Mouse (Mus musculus) ES-E14 (cell line): Measurements from ENCODE around the gene Lgals9. TPM values are rescaled to one million over a fixed set of nuclear protein-coding genes. Genes with fewer than 3 reads are reported as not detected.

Experiments
- DNase-seq: peaks from one replicate; pipeline ENCODE4 v3.0.0-alpha.2; 2013; ENCODE audit warnings: low read depth, low spot score
- H3K27ac ChIP-seq: 2 replicates; pipeline ENCODE4 v1.5.1; 2012; ENCODE audit warnings: low read depth, mild to moderate bottlenecking, low read length, moderate library complexity, mixed read lengths; ENCODE audit not compliant: poor library complexity, insufficient read depth, severe bottlenecking
- H3K36me3 ChIP-seq: 2 replicates; pipeline ENCODE4 v1.6.1; 2012; ENCODE audit warnings: mild to moderate bottlenecking, low read length, moderate library complexity, mixed read lengths; ENCODE audit not compliant: control insufficient read depth, poor library complexity, insufficient read depth, severe bottlenecking
- H3K4me1 ChIP-seq, 2 experiments: fragments of 150-350 bp in 1 of 2; sonication (generic) in 1 of 2; 2 replicates each; pipeline ENCODE4 v1.6.1; 2012; ENCODE audit warnings: low read length in 2 of 2, mild to moderate bottlenecking in 1 of 2, mixed read lengths in 1 of 2; ENCODE audit not compliant: control insufficient read depth in 2 of 2, insufficient read depth in 2 of 2, poor library complexity in 1 of 2
- H3K4me3 ChIP-seq, 2 experiments: fragments of 150-350 bp in 1 of 2; sonication (generic) in 1 of 2; 2 replicates each; pipeline ENCODE4 v1.5.1; 2012; ENCODE audit warnings: low read length in 2 of 2, low read depth in 1 of 2, mild to moderate bottlenecking in 1 of 2, mixed read lengths in 1 of 2; ENCODE audit not compliant: insufficient read depth in 1 of 2, poor library complexity in 1 of 2, severe bottlenecking in 1 of 2
- H3K9ac ChIP-seq: 2 replicates; pipeline ENCODE4 v1.6.1; 2012; ENCODE audit warnings: low read depth, mild to moderate bottlenecking, low read length, mixed read lengths; ENCODE audit not compliant: poor library complexity, insufficient read depth, severe bottlenecking
- H3K9me3 ChIP-seq: fragments of 150-350 bp; sonication (generic); 2 replicates; pipeline ENCODE4 v1.6.1; 2012; ENCODE audit warnings: low read depth, mild to moderate bottlenecking, low read length; ENCODE audit not compliant: control insufficient read depth, insufficient read depth
- CHD2 ChIP-seq: IDR thresholded peaks from 2 replicates; pipeline ENCODE4 v1.6.1; 2014; ENCODE audit warnings: mild to moderate bottlenecking, low read depth, low read length, inconsistent platforms
- HCFC1 ChIP-seq: IDR thresholded peaks from 2 replicates; pipeline ENCODE4 v1.6.1; 2012; ENCODE audit warnings: low read length, inconsistent platforms, borderline replicate concordance; ENCODE audit not compliant: insufficient read depth
- MAFK ChIP-seq: IDR thresholded peaks from 2 replicates; pipeline ENCODE4 v1.6.1; 2014; ENCODE audit warnings: mild to moderate bottlenecking, low read depth, low read length, inconsistent platforms; ENCODE audit not compliant: insufficient read depth
- ZC3H11A ChIP-seq: IDR thresholded peaks from 2 replicates; pipeline ENCODE4 v1.6.1; 2012; ENCODE audit warnings: low read depth, mild to moderate bottlenecking, inconsistent platforms, low read length, borderline replicate concordance
- ZNF384 ChIP-seq: IDR thresholded peaks from 2 replicates; pipeline ENCODE4 v1.6.1; 2012; ENCODE audit warnings: low read depth, low read length, inconsistent platforms
- in situ Hi-C, 2 experiments: fragments of 600-800 bp; cut with MboI; formaldehyde crosslinking; loops; one replicate each; pipeline ENCODE4 v1.15.1; 2025; ENCODE audit warnings: low sequenced_read_pairs in 2 of 2, inconsistent platforms in 1 of 2; ENCODE audit not compliant: unreplicated experiment in 2 of 2
- total RNA-seq: library from RNA; depleted of rRNA; stranded (reverse); fragments of 300-350 nt; gene quantifications from 2 replicates; pipeline ENCODE4 v1.2.3, GENCODE M21; 2012

Lgals9 gene
- total RNA-seq, 1 experiment: 8.6 TPM

DNA sequence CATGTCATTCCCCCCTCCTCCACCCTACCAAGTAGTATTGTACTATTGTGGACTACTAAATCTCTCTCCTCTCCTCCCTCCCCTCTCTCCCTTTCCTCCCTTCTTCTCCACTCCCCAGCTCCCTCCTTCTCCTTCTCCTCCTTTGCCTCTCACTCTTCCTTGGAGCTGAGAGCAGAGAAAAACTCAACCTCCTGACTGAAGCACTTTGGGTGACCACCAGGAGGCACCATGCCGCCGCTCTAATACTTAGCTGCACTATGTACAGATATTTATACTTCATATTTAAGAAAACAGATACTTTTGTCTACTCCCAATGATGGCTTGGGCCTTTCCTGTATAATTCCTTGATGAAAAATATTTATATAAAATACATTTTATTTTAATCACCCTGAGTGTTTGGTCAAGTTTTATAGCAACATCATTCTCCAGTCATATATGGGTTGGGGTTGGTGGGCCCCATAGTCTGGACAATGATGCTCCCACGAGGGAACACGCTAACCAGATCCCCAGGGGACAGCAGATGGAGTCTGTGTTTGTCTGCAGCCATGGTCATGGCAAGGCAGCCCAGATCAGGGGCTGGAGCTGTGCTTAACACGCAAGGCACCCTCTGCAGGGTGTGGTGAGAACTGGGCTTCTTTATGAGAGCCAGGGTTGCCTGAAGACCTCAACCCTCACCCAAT is 24.8 kb downstream of the Lgals9 start:
- TF ChIP-seq HCFC1: no peak
- no peak for DNase-seq
- Histone ChIP-seq H3K9me3 (no peaks in the 10 kb centered on the region), H3K27ac (no peak overlapping the region), H3K4me1 (no peaks in the 10 kb centered on the region), H3K4me3 (no peak overlapping the region), H3K36me3 (no peaks in the 10 kb centered on the region), H3K9ac (no peak overlapping the region)
- in situ Hi-C loops: loop anchor here in 1 of 2 experiments (5.0 to 10.0 kb wide), 2 partner anchors 252 to 335 kb away; partner anchors contain the start of gene Gm9964

GRCm38 (mm10) chr11:78959367-78959766 is 25.4 kb downstream of the Lgals9 start:
- Histone ChIP-seq H3K9ac (no peak overlapping the region), H3K9me3 (no peaks in the 10 kb centered on the region), H3K36me3 (no peaks in the 10 kb centered on the region), H3K27ac (no peak overlapping the region), H3K4me3 (no peak overlapping the region), H3K4me1 (no peaks in the 10 kb centered on the region)
- no peak for DNase-seq
- in situ Hi-C loops: no loop called here
- TF ChIP-seq HCFC1 (no peak), ZNF384 (no peak), MAFK (no peak), ZC3H11A (no peak), CHD2 (no peak)

GRCm38 (mm10) chr11:78956260-78956659 is 28.5 kb downstream of the Lgals9 start:
- no peak for TF ChIP-seq HCFC1
- TF ChIP-seq ZC3H11A: peak; percentile 71
- 0 out of 2 replicates have a peak, but pooled peaks have one; percentile 8 for TF ChIP-seq MAFK
- no peak for TF ChIP-seq CHD2
- no peak for TF ChIP-seq ZNF384
- H3K9ac ChIP-seq: 0 out of 2 replicates have a peak overlapping the region, but pooled peaks have one; percentile 15
- H3K4me3 ChIP-seq: peak overlapping the region in 1 of 2 experiments; percentile 34; a peak in 2 of 4 replicates
- H3K36me3 ChIP-seq: no peaks in the 10 kb centered on the region
- peak; percentile 77 for DNase-seq
- peaks cover 0 to 2% of the 10 kb centered on the region in 2 experiments; a peak in 1 of 4 replicates for H3K4me1 ChIP-seq
- no peaks in the 10 kb centered on the region for H3K9me3 ChIP-seq
- H3K27ac ChIP-seq: no peak overlapping the region
- in situ Hi-C loops: no loop called here

DNA sequence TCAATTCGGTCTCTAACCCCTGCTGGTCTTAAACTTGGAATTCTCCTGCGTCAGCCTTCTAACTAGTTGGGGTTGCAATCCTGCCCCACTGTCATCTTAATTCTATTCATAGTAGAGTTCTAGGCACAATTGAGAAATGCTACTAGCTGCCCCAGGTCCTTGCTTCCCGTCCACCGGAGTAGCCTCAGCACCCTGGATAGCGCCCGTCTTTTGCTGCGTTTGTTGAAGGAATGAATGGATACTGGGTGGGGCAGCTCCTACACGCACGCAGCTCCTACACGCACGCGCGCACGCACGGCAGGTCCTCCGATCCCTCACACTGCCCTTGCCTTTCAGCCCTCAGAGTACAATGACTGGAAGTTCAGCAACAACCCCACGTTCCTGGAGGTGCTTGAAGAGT is 32.3 kb downstream of the Lgals9 start:
- peak overlapping the region in 1 of 2 experiments; percentile 53; a peak in 2 of 4 replicates for H3K4me3 ChIP-seq
- H3K9ac ChIP-seq: no peak overlapping the region
- in situ Hi-C loops: no loop called here
- TF ChIP-seq ZNF384 (no peak), CHD2 (no peak), HCFC1 (no peak), MAFK (no peak), ZC3H11A (no peak)
- no peaks in the 10 kb centered on the region for H3K9me3 ChIP-seq
- H3K4me1 ChIP-seq: peaks cover 0 to 2% of the 10 kb centered on the region in 2 experiments; a peak in 1 of 4 replicates
- H3K27ac ChIP-seq: no peak overlapping the region
- DNase-seq: peak; percentile 72
- no peaks in the 10 kb centered on the region for H3K36me3 ChIP-seq

DNA sequence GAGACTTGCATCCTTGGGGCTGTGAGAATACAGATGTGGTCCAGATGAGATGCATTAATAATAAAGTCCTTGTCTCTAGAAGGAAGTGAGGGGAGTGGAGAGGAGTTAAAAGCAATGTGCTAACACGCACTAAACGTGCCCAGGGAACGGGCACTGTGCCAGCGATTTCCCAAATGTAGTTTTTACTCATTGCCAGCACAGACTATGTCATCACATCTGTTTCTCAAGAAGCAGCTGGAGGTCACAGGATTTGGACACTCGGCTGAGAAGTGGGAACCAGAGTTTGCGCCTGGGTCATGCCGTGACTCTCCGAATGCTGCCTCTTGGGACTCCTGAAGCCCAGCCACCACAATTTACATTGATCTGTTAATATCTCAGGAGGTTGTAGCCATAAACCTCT is 34.4 kb downstream of the Lgals9 start:
- Histone ChIP-seq H3K9ac (no peak overlapping the region), H3K36me3 (no peaks in the 10 kb centered on the region), H3K9me3 (no peaks in the 10 kb centered on the region), H3K27ac (no peak overlapping the region), H3K4me1 (peaks cover 0 to 2% of the 10 kb centered on the region in 2 experiments; a peak in 1 of 4 replicates), H3K4me3 (no peak overlapping the region)
- TF ChIP-seq ZNF384: no peak
- no peak for TF ChIP-seq ZC3H11A
- no peak for TF ChIP-seq HCFC1
- no peak for TF ChIP-seq MAFK
- no peak for TF ChIP-seq CHD2
- in situ Hi-C loops: no loop called here
- DNase-seq: no peak
